Mouse (Mus musculus): Measurements from ENCODE around the gene Chil1.

Chil1 gene

DNA sequence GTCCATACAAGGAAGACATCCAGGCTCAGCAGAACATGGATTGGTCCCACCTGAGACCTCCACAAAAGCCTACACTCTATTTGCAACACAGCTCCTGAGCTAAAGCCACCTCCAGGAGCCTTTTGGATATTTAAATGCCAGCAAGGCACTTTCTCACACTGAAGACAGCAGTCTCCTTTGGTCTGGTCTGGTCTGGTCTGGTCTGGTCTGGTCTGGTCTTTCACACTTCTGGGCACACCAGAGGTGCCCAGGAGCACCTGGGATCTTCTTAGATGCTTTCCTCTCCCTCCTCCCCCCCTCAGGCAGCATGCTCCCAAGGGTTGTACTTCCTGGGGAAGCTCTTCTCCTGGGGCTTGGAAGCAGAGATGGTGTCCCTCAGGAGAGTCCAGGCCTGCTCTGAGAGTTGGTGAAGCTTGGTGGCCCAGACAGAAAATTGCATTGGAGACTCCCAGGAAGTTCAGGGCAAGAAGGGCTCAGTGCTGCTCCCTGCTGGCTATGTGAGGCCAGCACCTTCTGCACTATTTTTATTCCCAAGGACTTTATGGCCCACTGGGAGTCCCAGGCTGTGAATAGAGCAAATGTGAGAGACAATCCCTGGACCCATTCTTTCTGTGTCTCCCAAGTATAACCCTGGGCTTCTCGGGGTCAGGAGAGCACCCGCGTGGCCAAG lies 19.9 kb downstream of the Chil1 start:
- CTCF ChIA-PET: no interaction called here

DNA sequence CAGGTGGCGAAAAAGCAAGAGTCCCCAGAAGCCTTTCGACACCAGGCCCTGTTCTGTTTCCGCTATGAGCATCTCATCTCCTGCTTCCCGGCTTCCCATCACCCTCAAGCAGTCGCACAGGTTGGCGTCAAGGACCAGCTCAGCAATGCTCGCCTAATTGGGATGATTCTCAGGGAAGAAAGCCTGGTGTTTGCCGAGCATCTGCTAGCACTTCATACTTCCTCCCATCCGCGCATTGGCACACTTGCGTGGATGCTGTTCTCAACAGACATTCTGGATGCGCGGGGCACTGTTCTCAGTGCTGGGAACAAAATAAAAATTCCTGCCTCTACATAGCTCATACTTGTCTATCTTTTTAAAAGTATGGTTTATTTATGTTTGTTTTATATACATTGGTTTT lies 22.3 kb downstream of the Chil1 start:
- CTCF ChIA-PET: no interaction called here

DNA sequence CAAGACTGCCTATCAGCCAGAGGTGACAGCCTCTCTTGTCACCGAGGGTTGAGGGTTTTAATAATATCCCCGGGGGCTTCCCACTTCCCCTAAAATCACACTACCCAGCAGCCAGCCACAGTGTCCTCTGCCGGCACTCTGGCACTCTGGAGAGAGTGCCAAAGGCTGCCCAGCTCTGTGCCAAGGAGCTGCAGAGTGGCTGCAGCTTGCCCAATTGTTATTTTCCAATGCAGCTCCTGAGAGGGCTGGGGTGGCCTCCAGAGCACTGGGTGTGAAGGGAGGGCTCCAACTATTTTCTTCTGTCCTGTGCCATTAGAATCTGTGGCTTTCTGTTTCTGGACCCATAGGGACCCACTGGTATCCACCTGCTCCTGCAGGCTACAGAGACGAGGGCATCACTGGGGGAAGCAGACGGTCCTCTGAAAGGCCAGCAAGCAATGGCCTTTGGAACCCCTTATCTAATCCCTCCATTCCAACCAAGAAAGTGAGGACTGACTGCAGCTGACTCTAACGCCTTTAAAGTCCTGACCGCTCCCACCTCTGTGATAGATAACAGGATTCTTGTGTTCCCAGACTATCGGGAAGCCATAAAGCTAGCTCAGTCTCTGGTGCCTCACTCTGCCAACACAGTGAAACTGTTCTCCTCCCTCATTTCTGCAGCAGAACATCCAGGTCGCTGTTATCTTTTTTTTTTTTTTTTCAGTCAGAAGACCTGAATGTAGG lies 23.5 kb downstream of the Chil1 start:
- CTCF ChIA-PET: no interaction called here

DNA sequence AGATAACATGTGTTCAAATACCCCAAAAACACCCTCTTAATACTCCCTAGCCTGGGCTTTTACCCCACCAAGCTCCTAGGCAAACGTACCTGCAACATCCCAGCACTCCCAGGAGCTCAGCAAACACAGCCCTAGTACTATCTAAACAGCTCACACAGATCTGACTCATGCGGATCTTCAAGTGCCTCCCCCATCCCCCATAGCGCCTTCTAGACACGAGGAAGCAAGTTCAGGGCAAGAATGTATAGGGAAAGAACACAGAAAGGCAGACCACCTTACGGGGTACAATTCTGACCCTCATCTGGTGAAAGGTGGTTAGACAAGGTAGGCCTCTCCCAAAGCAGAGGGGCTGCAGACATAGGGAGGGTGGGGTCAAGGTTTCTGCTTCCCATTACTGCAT lies 24.1 kb downstream of the Chil1 start:
- CTCF ChIA-PET: no interaction called here

DNA sequence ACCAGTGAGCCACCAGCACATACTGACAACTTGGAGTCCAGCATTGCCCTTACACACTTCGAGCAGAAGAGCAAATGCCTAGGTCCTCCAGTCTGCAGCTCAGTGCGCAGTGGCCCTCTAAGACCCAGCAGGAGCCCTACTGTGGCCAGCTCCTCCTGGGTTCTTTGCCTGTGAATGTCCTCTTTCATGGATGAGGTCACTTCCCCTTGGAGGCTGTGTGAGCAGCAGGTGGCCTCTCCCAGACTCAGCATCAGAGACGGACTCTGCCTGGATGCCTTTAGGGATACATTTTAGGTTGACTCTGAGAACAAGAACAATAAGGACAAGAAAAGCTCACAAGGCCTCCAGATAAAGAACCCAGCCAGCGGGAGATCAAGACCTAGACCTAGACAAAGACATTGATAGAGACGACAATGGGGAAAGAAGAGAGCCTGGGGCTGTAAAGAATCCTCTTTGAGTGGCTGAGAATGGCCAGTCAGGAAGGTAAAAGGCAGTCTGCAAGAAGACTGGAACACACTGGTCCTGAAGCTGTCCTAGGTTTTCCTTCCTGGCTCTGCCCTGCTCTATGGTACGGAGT lies 28.3 kb downstream of the Chil1 start:
- CTCF ChIA-PET: no interaction called here

DNA sequence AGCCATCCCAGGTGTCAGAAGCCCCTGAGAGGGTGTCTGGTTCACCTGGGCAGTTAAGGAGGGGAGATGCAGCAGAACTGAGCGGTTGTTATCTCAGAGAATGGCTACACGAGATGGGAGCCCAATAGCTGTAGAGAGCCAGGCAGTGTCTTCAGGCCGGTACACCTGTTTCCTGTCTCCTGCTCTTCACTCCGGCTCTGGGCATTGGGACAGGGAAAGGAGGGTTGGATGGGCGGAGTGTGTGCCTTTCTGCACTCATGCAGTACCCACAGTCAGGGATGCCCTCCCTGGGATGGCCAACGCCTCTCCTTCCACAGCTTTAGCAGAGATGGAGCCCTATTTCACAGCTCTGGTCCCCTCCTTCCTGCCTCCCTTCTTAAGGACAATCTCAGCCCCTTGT lies 29.1 kb downstream of the Chil1 start:
- CTCF ChIA-PET: no interaction called here

DNA sequence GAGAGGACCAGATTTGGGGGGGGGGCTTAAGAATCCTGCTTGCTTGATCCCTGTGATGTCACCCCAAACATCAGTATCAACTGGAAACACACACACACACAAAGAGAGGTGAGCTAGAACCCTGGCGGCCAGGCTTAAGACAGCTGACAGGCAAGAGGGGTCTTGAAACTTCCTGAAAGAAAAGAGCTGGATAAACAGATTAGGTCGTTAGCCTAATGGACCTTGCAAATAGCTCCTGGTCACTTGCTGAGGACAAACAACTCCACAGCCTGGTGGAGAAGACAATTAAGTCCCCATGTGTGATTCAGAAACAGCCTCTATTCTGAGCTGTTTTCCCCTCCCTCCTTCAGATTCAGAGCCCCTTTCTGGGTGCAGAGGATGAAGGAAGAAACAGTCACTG lies 29.7 kb downstream of the Chil1 start:
- CTCF ChIA-PET: no interaction called here

DNA sequence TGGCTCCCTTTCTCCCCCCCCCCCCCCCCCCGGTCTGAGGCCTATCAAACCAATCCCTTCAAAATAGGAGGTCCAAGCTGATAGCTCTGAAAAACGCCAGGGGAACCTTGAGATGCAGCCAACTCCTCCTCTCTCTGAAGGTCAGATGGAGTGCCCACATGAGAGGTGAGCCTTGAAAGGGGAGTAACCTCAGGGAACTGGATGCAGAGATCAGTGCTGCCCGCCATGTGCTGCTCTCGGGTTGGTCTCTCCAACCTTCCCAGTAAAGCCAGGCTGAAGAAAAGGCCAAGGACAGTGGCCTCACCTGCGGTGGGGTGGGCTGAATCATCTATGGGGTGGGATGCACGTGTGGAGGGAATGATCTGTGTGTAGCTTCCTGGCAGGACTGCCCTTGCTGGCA lies 30.4 kb downstream of the Chil1 start:
- CTCF ChIA-PET: interaction anchor here (0.6 kb wide), 1 partner anchor 14 kb away, joined by 8 read pairs; no protein-coding TSS in a partner anchor

DNA sequence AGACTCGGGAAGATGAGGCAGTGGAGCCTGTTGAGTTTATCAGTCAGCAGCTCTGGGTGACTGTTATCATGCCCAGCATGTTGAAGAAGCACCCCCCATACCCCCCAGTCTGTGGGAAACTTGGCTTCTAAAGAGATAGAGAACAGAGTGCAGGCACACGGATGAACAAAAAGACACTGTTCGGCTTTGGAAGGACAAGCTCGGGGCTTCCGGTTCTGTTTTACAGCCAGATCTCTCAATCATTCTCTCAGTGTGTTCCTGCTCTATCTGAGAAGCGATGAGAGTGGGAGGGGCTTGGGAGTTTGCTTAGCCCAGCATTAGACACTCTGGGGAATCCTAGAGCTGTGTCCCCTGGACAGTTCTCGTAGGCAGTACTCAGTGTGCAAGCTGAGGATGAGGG lies 31.4 kb downstream of the Chil1 start:
- CTCF ChIA-PET: no interaction called here

DNA sequence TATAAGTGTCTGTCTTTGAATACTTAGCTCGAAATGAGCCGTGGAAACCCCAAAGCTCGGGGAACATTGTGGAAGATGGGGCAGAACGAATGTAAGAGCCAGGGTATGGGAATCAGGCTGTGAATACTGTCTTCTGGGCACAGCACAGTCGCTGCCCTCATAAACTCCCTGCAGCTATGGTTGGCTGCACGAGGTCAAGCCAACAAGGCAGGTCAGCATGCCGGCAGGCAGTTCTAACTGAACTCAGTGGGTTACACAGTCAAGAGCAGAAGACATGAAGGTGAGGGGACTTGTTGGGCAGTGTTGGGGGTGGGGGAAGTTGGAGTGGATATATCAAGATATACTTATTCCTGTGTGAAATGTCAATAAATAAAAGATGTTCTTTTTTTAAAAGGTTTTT lies 33.1 kb downstream of the Chil1 start:
- CTCF ChIA-PET: no interaction called here

DNA sequence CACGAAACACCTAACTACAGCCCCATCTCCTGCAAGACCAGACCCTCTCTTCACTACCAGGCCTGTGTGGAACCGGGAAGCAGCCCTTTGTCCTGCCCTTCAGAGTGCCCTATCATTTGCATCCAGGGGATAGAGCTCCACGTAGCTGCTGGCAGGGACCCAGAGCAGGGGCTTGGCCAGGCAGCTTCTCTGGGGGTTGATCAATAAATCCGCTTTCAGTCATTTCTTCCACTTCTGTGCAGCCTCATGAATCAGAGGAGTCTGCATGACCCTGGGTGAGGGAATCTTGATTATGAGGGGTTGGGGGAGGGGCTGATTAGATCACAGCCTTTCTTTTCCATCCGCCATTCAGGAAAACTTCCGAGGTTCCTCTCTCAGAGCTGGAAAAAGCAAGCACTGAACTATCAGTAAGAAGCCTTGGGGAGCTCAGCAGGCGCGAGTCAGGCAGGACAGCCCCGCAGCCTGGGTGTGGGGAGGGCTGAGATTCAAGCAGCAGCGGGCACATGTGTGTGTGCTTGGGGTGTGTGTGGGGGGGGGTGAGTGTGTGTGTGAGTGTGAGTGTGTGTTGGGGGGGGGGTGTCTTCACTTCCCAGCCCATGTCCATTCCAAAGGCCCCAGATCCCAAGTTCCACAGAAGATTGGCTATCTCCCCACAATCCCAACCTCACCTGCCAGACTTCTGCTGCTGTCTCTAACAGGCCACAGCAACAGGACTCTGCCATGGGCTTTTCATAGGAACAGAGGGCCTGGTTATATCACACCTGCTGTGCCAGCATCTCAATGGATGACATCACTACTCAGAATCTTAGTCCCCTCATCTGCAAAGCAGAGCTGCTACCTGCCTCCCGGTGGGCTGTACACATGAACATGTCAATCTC lies 34.0 kb downstream of the Chil1 start:
- CTCF ChIA-PET: interaction anchor here (0.6 kb wide), 1 partner anchor 77 kb away, joined by 14 read pairs; no protein-coding TSS in a partner anchor

DNA sequence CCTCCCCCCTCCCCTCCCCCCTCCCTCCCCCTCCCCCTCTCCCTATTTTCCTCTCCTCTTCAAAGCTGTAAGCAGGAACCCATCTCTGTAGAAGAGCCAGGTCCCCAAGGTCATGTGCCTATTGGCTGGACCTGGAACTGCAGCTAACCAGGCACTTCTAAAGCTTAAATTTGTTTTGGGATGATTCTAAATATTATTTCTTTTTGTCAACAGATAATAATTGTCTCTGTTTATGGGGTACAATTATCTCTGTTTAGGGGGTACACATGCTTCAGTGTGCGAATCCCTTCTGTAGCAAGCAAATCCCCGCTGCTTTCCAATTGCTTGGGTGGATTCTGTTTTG lies 34.6 kb downstream of the Chil1 start:
- CTCF ChIA-PET: interaction anchor here (0.6 kb wide), 1 partner anchor 77 kb away, joined by 14 read pairs; no protein-coding TSS in a partner anchor

DNA sequence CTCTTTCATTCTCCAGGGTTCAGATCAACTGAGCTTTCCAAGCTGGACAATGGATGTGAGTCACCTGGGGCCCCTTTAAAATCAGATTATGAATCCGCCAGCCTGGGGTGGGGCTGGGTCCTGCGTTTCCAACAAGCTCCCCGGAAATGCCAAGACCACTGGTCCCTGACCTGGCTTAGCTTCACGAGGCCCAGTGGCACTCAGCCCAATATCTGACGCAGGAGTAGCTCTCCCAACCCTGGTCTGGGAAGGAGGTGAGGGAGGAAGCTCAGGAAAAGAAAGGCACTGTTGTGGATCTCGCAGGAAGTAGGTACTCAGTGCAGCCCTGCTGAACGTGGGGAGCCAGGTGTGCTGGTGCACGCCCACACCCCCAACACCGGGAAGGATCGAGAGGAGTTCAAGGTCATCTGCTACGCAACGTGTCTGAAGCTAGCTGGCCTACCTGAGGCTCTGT lies 35.1 kb downstream of the Chil1 start:
- CTCF ChIA-PET: interaction anchor here (0.6 kb wide), 1 partner anchor 78 kb away, joined by 14 read pairs; no protein-coding TSS in a partner anchor

DNA sequence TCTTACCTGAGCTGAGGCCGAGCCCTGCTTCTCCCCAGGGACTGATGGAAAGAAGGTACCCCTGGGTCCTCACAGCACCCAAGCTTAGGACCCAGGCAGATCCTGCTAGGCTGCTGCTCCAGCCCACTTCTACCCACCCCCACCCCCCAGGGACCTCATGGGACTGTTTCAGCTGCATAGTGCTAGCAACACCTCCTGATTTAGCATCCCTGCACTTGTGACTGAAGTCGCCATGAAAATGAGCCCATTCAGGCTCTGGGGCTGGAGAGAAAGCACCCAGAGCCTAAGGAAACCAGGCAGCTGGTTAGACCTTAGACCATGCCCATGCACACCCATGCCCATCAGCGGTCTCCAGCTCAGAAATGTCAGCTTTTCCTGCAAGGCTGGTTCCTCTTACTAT lies 36.0 kb downstream of the Chil1 start:
- CTCF ChIA-PET: no interaction called here

DNA sequence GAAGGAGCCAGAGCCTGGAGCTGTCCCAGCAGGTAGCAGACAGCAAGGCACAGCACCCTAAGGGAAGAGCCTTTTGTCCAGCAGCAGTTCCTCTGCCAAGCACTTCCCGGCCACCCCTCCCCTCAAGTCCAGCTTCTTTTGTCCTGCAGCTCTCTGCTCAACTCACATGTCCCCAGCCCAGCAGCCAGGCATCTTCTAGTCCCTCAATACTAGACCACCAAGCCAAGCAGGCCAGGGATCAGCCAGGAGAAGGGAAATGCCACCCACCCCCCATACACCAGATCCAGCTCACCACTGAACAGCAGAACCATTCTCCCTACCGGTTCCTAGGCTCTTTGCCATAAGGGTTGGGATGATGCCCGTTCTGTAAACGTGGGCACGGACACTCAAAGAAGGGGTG lies 37.6 kb downstream of the Chil1 start:
- CTCF ChIA-PET: interaction anchor here (0.5 kb wide), 1 partner anchor 355 kb away, joined by 3 read pairs; no protein-coding TSS in a partner anchor

DNA sequence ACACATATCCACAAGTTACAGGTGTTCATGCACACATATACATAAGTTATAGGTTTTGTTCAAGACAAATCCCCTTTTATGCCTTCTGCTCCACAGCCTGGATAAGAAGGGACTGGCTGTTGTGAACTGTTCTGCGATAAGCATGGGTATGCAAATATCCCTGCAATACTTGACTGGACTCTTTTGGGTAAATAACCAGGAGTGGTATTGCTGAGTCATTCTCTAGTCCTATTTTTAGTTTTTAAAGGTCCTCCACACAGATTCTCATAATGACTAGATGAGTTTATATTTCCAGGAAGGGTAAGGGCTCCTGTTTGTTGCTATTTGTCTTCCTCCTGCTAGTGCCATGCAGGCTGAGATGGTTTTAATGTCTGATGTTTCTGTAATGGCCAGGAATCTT lies 39.2 kb downstream of the Chil1 start:
- CTCF ChIA-PET: no interaction called here

DNA sequence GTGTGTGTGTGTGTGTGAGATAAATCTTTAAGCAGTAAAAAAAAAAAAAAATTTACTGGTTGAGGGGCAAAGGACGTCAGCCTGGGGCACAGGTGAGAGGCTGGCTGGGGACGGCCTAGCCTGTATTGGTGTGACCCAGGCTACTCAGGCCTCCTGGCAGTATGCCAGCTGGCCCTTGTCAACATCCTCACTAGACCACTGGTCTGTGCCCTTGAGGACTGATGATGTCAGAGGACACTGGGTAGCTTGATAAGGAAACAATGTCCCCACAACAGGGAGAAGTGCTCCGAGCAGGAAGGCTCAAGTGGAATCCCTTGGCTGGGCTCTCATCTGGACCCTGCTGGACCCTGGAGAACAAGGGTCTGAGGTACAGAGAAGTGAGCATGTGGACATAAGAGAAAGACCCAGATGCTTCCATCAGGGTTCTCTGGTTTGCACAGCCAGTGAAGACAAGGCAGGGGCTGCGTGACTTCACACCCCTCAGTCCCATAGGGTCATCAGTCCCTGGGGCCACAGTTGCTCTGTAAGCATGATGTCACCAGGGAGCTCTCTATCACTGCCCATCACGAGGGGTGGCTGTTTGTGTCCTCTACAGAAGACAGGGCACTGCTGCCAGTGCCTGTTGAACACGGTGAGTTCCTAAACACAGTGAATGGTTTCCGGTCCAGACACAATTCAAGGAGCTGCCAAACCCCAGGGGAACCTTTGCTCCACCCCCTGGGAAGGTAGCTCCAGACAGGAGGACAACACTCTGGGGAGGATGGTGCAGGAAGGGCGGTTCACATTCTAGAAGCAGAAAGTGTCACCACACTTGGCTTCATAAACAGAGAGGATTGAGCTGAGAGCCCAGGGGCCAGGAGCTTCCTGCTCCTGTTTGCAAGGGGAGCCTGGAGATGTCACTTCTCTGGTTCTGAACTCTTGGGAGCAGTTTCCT lies 40.4 kb downstream of the Chil1 start:
- CTCF ChIA-PET: no interaction called here

DNA sequence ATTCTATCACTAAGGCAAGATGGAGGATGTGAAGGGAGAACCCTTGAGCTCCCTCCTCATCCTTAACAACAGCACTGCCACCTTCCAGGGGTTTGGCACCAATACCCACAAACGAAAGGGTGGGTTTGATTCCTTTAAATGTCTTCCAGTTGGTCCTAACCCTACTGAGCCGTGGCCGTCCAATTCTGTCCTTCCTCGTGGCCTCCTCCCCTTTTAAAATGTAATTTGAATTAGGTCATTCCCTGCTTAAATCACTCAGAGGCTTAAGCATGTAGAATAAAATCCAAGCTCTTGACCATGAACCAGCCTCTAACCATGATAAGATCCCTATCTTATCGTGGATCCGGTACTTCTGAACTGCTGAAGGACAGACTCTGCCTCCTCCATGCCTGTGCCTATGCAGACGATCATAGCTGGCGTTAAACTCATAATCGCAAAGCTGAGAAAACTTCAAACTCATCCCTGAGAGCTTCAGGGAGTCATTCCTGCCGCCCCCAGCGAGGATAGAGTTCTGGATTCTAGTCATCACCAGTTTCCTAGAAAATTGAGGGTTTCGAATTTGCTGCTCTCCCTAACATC lies 42.8 kb downstream of the Chil1 start:
- CTCF ChIA-PET: no interaction called here

DNA sequence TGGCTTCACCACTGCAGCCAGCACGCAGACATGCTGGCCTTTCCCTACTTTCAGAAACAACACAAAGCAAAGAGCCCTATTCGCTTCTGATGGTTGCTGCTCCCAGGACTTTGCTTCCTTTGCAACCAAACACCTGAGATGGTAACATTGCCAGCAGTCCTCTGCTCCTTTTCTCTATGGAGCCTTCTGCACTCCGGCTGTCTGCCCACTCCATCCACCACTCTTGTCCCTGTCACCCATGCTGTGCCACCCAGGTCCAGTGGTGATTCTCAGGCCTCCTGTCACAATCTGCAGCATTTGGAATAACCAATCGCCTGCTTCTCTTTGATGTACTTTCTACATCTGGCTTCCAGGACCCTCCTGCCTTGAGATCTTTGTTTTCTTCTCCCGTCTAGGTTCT lies 43.4 kb downstream of the Chil1 start:
- CTCF ChIA-PET: no interaction called here

DNA sequence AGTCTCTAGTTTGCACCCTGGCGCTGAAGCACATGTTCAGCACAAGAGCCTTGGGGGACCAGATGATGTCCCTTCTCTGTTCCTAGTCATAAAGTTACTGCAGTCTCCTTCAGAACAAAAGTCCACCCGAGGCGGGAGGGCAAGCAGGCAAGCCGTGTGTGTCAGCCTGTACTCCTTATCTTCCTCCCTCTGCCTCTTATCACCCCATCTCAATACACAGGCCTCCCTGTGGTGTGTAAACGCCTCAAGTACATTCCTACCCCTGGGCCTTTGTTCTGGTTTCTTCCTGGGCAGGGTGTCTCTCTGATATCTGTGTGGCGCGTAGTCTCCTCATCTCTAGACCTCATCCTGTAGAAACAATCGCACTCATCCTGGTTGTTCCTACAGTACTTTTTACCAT lies 44.8 kb downstream of the Chil1 start:
- CTCF ChIA-PET: no interaction called here

Data from spleen, embryonic (tissue).